Mouse (Mus musculus): Measurements from ENCODE around the gene Lrrc47. TPM values are rescaled to one million over a fixed set of nuclear protein-coding genes. Genes with fewer than 3 reads are reported as not detected.

Lrrc47 gene
- polyA plus RNA-seq, 1 experiment: 35.8 TPM

DNA sequence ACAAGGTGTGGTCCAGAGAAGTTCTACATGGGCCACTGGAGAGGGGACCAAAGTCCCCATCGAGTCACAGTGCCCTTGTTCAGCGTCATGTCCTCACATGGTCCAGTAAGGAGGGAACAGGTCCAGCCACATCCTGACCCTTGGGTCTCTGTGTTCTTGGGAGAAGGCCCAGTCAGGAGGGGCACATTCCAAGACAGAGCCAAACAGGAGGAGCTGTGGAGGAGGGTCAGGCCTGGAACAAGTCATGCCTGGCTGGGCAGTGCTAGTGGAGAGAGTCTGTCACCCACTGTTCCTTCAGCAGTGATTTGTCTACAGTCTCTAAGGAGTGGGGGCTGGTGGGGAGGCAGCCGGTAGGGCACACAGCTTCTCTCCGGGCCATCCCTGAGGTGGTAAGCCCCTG is 10.9 kb downstream of the Lrrc47 start:
- 57% methylated on average over 4 of the region's 4 CpGs for WGBS
- DNase-seq (ENCODE audit: low read depth, low spot score): no peak

DNA sequence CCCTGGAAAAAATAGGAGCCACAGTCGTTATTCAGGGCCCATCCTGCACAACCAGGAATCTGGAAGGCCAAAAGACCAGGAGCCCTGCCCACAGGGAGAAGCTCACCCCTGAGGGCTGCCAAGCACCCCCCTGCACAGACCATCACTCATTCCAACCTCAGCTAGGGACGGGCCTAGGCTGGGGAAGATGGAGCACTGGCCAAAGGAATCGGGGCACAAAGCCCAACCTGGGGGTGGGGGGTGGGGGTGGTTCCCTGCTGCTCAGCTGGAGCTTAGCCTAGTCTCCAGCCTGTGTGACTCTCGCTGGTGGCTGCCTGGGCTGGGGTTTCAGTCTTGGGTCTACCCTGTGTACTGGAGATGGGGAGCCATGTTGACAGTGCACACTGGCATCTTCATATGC is 11.3 kb downstream of the Lrrc47 start:
- WGBS: 49% methylated on average over 4 of the region's 4 CpGs
- DNase-seq (ENCODE audit: low read depth, low spot score): no peak

DNA sequence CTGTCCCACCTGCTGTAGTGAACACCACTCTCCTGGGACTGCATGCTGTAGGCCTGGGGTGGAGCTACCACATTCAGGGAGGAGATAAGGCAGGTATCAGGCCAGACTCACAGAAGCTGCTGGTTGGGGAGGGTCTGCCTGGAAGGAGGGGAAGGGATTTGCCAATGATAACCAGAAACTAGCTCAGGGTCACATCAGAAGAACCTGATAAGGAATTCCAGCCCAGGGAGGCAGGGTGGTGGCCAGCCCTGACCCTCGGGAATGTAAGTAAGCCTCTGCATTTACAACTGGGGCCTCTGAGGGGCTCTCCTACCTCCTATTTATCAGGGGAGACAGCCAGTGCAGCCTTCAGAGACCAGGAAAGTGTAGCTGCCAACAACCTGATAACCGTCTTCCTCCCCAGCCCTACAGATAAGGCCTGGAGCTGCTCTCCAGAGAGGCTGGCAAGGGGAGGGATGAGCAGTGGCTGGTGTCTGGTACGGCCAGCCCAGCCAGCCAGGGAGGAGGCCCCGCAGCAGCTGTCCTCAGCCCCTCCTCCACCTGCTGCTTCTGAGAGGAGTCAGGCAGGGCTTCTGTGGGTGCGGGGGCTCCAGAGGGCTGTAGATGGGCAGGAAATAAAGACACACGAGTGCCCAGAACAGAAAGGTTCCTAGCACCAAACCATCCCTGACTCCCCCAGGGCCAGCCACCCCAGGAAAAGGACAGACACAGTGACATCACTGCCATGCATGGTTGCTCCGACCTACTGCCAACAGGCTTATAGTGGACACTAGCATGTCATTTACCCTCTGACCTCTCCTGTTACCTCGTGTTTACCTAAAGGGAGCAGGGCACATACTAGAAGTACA is 12.4 kb downstream of the Lrrc47 start:
- no peak for DNase-seq (ENCODE audit: low read depth, low spot score)
- WGBS: 27% methylated on average over 8 of the region's 8 CpGs

- 58% methylated on average over 17 of the region's 17 CpGs for WGBS
- no peak for DNase-seq (ENCODE audit: low read depth, low spot score)
Observed at GRCm38 (mm10) chr4:154024729-154025521, 13.4 kb downstream of the Lrrc47 start.

GRCm38 (mm10) chr4:154025641-154026440 is 14.3 kb downstream of the Lrrc47 start, which contains the start of gene Smim1:
Smim1 (minus strand) TSS chr4:154026230.
- no peak for DNase-seq (ENCODE audit: low read depth, low spot score)

DNA sequence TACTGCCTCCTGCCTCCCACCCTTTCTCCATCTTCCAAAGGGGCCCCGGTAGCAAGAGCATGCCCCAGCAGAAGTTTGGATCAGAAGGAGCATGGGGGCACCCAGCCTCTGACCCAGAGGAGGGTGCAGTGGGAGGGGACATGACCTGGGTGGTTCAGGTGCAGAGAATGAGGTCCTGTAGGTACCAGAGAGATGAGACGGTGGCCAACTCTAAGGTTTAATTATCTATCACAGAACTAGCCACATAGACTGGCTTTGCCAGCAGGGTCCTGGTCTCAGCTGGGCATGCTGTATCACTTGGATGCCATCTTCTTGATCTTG is 14.9 kb downstream of the Lrrc47 start:
- 16% methylated on average over 2 of the region's 2 CpGs for WGBS

More at GRCm38 (mm10) chr4:154025641-154026440, 14.3 kb downstream of the Lrrc47 start, which contains the start of gene Smim1:
- WGBS: 2% methylated on average over 33 of the region's 33 CpGs

GRCm38 (mm10) chr4:154028066-154028465 is 16.5 kb downstream of the Lrrc47 start:
- WGBS: 79% methylated on average over 7 of the region's 7 CpGs
- no peak for DNase-seq (ENCODE audit: low read depth, low spot score)

More for the DNA sequence above, 14.9 kb downstream of the Lrrc47 start:
- no peak for DNase-seq (ENCODE audit: low read depth, low spot score)

DNA sequence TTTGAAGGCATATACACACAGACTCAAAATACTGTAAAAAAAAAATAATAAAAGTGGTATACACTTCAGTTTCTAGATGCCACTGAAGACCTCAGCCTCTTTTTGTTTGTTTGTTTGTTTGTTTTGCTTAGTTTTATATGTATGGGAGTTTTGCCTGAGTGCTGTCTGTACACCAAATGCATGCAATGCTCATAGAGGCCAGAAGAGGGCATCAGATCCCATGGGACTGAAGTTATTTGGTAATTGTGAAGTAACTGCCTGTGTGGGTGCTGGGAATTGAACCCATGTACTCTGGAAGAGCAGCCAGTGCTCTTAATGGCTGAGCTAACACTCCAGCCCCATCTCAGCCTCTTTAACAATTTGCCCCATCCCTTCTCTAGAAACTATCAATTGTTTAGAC is 17.1 kb downstream of the Lrrc47 start:
- no peak for DNase-seq (ENCODE audit: low read depth, low spot score)

GRCm38 (mm10) chr4:154037123-154037522 is 25.6 kb downstream of the Lrrc47 start:
- DNase-seq (ENCODE audit: low read depth, low spot score): no peak
- 17% methylated on average over 3 of the region's 3 CpGs for WGBS

- 77% methylated on average over 9 of the region's 9 CpGs for WGBS
- no peak for DNase-seq (ENCODE audit: low read depth, low spot score)
Observed at GRCm38 (mm10) chr4:154042577-154042976, 31.0 kb downstream of the Lrrc47 start, which contains the start of gene Ccdc27. Ccdc27 (minus strand) TSS chr4:154042677.

DNA sequence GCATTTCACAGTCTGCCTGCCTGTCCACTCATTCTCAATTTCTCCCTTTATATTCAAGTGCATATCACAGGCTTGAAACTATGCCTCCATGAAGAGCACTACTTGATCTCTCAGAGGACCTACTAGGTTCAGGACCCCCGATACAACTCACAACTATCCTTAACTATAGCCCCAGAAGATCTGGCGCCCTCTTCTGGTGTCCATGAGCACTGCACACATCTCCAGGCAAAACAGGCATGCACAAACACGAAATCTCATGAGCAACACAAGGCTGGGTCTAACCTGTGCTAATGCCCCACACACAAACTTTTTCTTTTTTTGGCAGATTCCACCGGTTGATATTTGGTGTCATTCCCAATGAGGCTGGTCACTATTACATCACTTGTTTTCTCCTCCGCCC is 34.3 kb downstream of the Lrrc47 start:
- WGBS: 70% methylated on average over 5 of the region's 5 CpGs
- DNase-seq (ENCODE audit: low read depth, low spot score): no peak

- 89% methylated on average over 3 of the region's 3 CpGs for WGBS
- DNase-seq (ENCODE audit: low read depth, low spot score): no peak
Observed at GRCm38 (mm10) chr4:154051401-154051800, 39.9 kb downstream of the Lrrc47 start.

GRCm38 (mm10) chr4:154053065-154053464 is 41.5 kb downstream of the Lrrc47 start:
- DNase-seq (ENCODE audit: low read depth, low spot score): no peak
- 57% methylated on average over 4 of the region's 4 CpGs for WGBS

- 86% methylated on average over 7 of the region's 7 CpGs for WGBS
- no peak for DNase-seq (ENCODE audit: low read depth, low spot score)
Observed at GRCm38 (mm10) chr4:154055482-154055881, 44.0 kb downstream of the Lrrc47 start.

DNA sequence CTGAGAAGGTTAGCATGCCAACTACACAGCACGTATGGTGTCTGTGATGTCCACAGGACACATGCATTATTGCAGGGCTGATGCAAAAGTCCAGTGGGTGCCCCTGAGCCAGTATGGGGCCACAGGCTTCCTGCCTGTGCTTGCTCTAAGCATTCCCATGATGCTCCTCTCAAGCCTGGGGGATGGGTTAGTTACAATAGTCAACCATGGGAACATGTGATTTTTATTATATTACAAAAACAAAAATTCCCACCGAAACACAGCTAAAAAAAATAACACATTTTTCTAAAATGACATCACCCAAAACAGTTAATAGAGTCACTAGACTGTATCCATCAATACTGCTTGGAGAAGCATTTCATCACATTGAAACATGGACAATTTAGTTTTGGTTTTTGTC is 44.5 kb downstream of the Lrrc47 start:
- DNase-seq (ENCODE audit: low read depth, low spot score): no peak
- 63% methylated on average over 2 of the region's 2 CpGs for WGBS

- 38% methylated on average over 2 of the region's 2 CpGs for whole genome bisulfite sequencing
- DNase-seq (ENCODE audit: low read depth, low spot score): no peak
Observed at GRCm38 (mm10) chr4:154056661-154057060, 45.1 kb downstream of the Lrrc47 start.

DNA sequence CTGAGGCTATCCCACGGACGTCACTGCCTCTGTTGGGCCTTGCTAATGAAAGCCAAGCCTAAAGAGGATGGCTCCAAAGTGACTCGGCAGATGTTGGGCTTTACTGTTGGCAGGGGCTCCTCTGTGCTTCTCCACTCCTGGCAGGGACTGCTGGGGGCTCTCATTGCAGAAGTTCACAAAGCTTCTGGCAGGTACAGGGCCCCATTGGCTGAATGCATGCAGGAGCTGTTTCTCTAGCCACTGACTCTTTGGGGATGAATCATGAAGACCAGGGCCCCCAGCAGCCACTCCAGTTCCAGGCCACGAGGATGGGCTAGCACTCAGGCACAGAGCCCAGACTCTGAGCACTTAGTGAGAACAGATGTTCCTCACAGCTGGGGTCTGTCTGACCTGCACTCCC is 46.2 kb downstream of the Lrrc47 start:
- no peak for DNase-seq (ENCODE audit: low read depth, low spot score)
- WGBS: 50% methylated on average over 4 of the region's 4 CpGs

DNA sequence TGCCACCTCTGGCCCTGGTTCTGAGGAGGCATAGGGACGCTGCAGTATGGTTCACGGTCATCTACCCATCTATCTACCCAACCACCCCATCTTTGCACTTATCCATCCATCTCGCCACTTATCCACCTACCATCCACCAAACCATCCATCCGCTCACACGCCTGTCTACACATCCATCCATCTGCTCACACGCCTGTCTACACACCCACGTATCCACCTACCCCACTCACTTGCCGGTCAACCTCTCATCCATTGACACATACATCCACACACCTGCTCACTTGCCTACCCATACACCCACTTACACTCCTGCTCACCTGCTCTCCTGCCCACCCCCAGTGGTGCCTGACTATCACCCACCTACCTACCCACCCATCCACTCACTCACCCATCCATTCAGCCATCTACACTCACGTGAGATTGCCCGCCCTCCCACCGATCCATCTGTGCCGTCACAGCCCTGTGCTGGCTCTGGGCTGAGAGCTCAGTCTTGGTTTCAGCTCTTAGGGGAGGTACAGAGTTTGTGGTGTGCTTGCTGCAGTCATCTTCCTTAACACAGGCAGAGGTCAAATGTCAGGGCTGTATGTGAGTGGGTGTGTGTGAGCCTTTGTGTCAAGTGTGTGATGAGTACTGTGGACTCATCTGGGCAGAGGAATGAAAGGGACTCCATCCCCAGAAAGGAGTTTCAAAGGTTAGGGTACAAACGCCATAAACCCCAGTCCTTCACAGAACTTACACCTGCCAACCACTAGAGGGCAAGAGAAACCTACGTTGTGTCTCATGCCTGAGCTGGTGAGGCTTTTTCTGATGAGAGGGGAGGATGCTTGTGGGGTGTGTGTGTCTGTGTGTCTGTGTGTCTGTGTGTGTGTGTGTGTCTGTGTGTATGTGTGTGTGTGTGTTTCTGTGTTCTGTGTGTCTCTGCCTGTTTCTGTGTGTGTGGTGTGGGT is 53.6 kb downstream of the Lrrc47 start:
- 58% methylated on average over 14 of the region's 14 CpGs for WGBS
- DNase-seq (ENCODE audit: low read depth, low spot score): no peak

GRCm38 (mm10) chr4:154070896-154071295 is 59.4 kb downstream of the Lrrc47 start:
- WGBS: 2% methylated on average over 5 of the region's 5 CpGs
- no peak for DNase-seq (ENCODE audit: low read depth, low spot score)
